Mouse (Mus musculus): ENCODE results near the gene Cd6. TPM values are rescaled to one million over a fixed set of nuclear protein-coding genes. Genes with fewer than 3 reads are reported as not detected.

Cd6 gene
- polyA plus RNA-seq, 1 experiment from 2014 or later, result not detected

Other genes starting within 250 kb of the Cd6 start
- gene Ddb1, start 224.7 kb downstream of the Cd6 start, polyA plus RNA-seq (2015; fragmentation: Nextera tagmentation; extraction: Ambion mirVana), result 350 and 363 TPM in 2 replicates
- gene Tkfc, start 224.4 kb downstream of the Cd6 start, polyA plus RNA-seq (2015; fragmentation: Nextera tagmentation; extraction: Ambion mirVana), result 12.0 and 13.2 TPM in 2 replicates
- 2.8 and 3.1 TPM in 2 replicates for gene Vwce, start 195.8 kb downstream of the Cd6 start, polyA plus RNA-seq (2015; fragmentation: Nextera tagmentation; extraction: Ambion mirVana)
- not detected in 2 replicates for gene Pga5, start 152.0 kb downstream of the Cd6 start, polyA plus RNA-seq (2015; fragmentation: Nextera tagmentation; extraction: Ambion mirVana)
- gene Vps37c, start 141.3 kb downstream of the Cd6 start, polyA plus RNA-seq (2015; fragmentation: Nextera tagmentation; extraction: Ambion mirVana), result 46.0 and 48.6 TPM in 2 replicates
- gene Cd5, start 91.1 kb downstream of the Cd6 start, polyA plus RNA-seq (2015; fragmentation: Nextera tagmentation; extraction: Ambion mirVana), result 0.67 and 1.0 TPM in 2 replicates
- gene Slc15a3, start 9.7 kb upstream of the Cd6 start, polyA plus RNA-seq (2015; fragmentation: Nextera tagmentation; extraction: Ambion mirVana), result 5.0 and 5.1 TPM in 2 replicates
- 65.2 and 67.4 TPM in 2 replicates for gene Tmem132a, start 39.9 kb upstream of the Cd6 start, polyA plus RNA-seq (2015; fragmentation: Nextera tagmentation; extraction: Ambion mirVana)
- gene Tmem109, start 51.9 kb upstream of the Cd6 start, polyA plus RNA-seq (2015; fragmentation: Nextera tagmentation; extraction: Ambion mirVana), result 138 and 163 TPM in 2 replicates
- gene Prpf19, start 65.2 kb upstream of the Cd6 start, polyA plus RNA-seq (2015; fragmentation: Nextera tagmentation; extraction: Ambion mirVana), result 35.7 and 40.6 TPM in 2 replicates
- gene Zp1, start 90.6 kb upstream of the Cd6 start, polyA plus RNA-seq (2015; fragmentation: Nextera tagmentation; extraction: Ambion mirVana), result not detected in 2 replicates
- 0.09 TPM in 1 of 2 replicates, not detected in the other for gene Ptgdr2, start 107.1 kb upstream of the Cd6 start, polyA plus RNA-seq (2015; fragmentation: Nextera tagmentation; extraction: Ambion mirVana)
- gene Ccdc86, start 119.2 kb upstream of the Cd6 start, polyA plus RNA-seq (2015; fragmentation: Nextera tagmentation; extraction: Ambion mirVana), result 25.4 and 28.7 TPM in 2 replicates
- gene Ms4a10, start 144.6 kb upstream of the Cd6 start, polyA plus RNA-seq (2015; fragmentation: Nextera tagmentation; extraction: Ambion mirVana), result 0.35 and 0.73 TPM in 2 replicates
- gene Ms4a15, start 163.2 kb upstream of the Cd6 start, polyA plus RNA-seq (2015; fragmentation: Nextera tagmentation; extraction: Ambion mirVana), result not detected in 2 replicates
- not detected in 2 replicates for gene Ms4a18, start 188.0 kb upstream of the Cd6 start, polyA plus RNA-seq (2015; fragmentation: Nextera tagmentation; extraction: Ambion mirVana)

All from limb, embryonic 15.5 days (tissue).